Mouse (Mus musculus) hindbrain, embryonic 10.5 days (tissue): Measurements from ENCODE around the gene Spo11. TPM values are rescaled to one million over a fixed set of nuclear protein-coding genes. Genes with fewer than 3 reads are reported as not detected.

Experiments
- DNase-seq: peaks from one replicate; pipeline ENCODE4 v3.0.0-alpha.2; 2017; ENCODE audit warnings: low spot score
- H3K27ac ChIP-seq: fragments of 300-500 bp; sonication (generic); 2 replicates; pipeline ENCODE4 v1.5.1; 2016; ENCODE audit warnings: mild to moderate bottlenecking, moderate library complexity
- H3K27me3 ChIP-seq: fragments of 300-500 bp; sonication (generic); 2 replicates; pipeline ENCODE4 v1.6.1; 2016; ENCODE audit warnings: mild to moderate bottlenecking; ENCODE audit not compliant: poor library complexity, insufficient read depth, severe bottlenecking
- H3K36me3 ChIP-seq: fragments of 300-500 bp; sonication (generic); 2 replicates; pipeline ENCODE4 v1.6.1; 2016; ENCODE audit warnings: mild to moderate bottlenecking, moderate library complexity
- H3K4me1 ChIP-seq: fragments of 300-500 bp; sonication (generic); replicated peaks from 2 replicates; pipeline ENCODE4 v1.6.1; 2016; ENCODE audit warnings: mild to moderate bottlenecking
- H3K4me3 ChIP-seq: fragments of 300-500 bp; sonication (generic); 2 replicates; pipeline ENCODE4 v1.5.1; 2016; ENCODE audit warnings: mild to moderate bottlenecking, moderate library complexity
- H3K9me3 ChIP-seq: fragments of 300-500 bp; sonication (generic); 2 replicates; pipeline ENCODE4 v1.6.1; 2016; ENCODE audit warnings: mild to moderate bottlenecking, moderate library complexity
- whole genome bisulfite sequencing: fragments of 180-500 bp; shearing (Covaris S2); methylation state at CpG from one replicate; pipeline ENCODE4 v1.1.7; 2016; 5-methylcytosine and 5-hydroxymethylcytosine counted together
- polyA plus RNA-seq: library from polyadenylated mRNA; unstranded; fragments of >200 nt; fragmentation: Nextera tagmentation; extraction: Ambion mirVana; gene quantifications from 2 replicates; pipeline ENCODE4 v1.2.1, GENCODE M21; 2016

The Spo11 gene
- polyA plus RNA-seq, 1 experiment from 2014 or later = 0.47 TPM

DNA sequence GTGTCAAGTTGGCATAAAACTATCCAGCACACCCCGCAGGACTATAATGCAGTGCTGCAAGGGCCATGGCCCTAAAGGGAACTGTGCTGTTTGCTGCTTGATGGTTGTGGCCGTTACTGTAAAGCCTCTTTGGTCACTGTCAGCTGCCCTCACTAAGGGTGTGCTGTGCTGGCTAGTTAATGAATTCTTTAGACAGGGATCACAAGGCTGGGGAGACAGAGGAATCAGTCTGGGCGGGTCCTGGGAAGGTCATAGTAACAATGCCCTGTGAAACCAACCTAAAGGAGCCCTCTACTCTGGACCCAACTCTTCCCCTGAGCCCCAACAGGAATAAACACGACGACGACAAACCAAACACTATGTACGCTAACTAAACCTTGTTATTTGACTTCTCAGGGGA lies 21.0 kb downstream of the Spo11 start:
- no peak overlapping the region for H3K4me3 ChIP-seq
- no peak overlapping the region for H3K27ac ChIP-seq
- H3K9me3 ChIP-seq = no peaks in the 10 kb centered on the region
- peaks cover 5% of the 10 kb centered on the region; the same call in 1 of the 2 replicates for H3K27me3 ChIP-seq
- DNase-seq = no peak
- WGBS = 70% methylated on average over 7 of the region's 7 CpGs
- H3K4me1 ChIP-seq = peaks cover 23% of the 10 kb centered on the region
- peaks cover 23% of the 10 kb centered on the region for H3K36me3 ChIP-seq

DNA sequence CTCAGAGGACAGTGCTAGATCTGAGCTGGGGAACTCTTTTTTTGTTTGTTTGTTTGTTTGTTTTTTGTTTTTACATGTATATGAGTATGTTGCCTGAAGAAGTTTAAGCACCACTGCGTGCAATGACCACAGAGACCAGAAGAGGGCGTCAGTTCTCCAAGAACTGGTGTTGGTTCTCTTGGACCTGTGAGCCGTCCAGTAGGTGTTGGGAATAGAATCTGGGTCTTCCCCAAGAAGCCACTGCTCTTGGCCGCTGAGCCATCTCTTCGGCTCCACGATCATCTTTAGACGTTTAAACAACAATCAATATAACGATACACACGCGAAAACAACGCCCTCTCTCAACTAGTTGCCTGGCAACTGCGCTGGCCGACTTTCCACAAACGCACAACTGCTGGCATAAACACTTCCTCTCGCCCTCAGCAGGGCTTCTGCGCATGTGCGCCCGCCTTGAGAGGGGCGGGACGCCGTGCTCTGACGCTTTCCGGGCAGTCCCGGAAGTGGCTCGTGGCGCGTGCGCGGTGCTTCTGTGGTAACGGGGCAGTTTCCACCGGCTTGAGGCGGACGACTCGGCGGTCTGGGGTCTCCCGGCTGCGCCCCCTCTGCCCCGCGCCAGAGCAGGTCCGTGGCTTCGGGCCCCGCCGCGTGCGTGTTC lies 22.3 kb downstream of the Spo11 start, which contains the start of gene Rae1:
Rae1 (plus strand) TSS at position 488 of the 655 bp plus-strand sequence.
- H3K27me3 ChIP-seq = peaks cover 5% of the 10 kb centered on the region; the same call in 1 of the 2 replicates
- peak; percentile 99 for DNase-seq
- H3K4me3 ChIP-seq = peak within 1 kb of the TSS; percentile 94
- peak within 1 kb of the TSS; percentile 96 for H3K27ac ChIP-seq
- WGBS = under 1% methylated on average over 45 of the region's 45 CpGs
- peaks cover 36% of the 10 kb centered on the region for H3K36me3 ChIP-seq
- H3K9me3 ChIP-seq = no peaks in the 10 kb centered on the region
- peaks cover 23% of the 10 kb centered on the region for H3K4me1 ChIP-seq

DNA sequence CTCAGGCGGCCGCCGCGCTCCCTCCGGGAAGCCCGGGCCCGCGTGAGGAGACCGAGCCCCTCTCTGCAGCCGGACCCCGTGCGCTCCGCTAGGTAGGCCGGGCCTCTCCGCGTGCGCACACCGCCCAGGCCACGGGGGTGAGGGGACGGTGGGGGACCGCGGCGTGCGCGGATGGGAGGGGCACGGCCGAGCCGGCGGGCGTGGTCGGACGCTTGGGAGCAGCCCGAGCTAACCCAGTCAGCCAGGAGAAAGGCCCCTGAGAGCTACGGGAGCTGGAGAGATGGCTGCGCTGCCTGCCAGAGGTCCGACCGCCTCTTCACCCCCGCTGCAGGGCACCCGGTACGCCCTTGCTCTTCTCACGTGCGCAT lies 22.8 kb downstream of the Spo11 start:
- Histone ChIP-seq H3K9me3 (no peaks in the 10 kb centered on the region), H3K36me3 (peaks cover 41% of the 10 kb centered on the region), H3K4me1 (peaks cover 23% of the 10 kb centered on the region), H3K27ac (peak overlapping the region; percentile 96), H3K4me3 (peak overlapping the region; percentile 94), H3K27me3 (peaks cover 5% of the 10 kb centered on the region; the same call in 1 of the 2 replicates)
- WGBS = under 1% methylated on average over 42 of the region's 42 CpGs
- no peak for DNase-seq

DNA sequence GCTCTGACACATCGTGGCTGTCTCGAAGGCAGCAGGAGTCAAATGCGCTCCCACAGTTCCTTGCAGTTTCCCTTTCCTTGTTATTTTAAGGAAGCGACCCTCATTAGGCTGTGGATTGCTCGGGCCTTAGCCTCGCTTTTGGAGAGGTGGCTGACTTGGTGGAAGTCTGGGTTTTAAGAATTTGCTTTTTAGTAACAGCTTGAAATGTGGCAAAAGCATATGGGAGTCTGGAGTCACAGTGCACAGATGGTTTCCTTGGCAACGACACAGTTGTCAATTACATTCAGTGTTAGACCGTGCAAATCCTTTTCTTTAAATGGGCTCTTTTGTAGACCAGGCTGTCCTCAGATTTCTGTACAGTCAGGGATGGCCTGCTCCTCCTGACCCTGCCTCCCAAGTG lies 23.4 kb downstream of the Spo11 start:
- H3K27ac ChIP-seq = peak overlapping the region; percentile 96
- WGBS = 24% methylated on average over 8 of the region's 8 CpGs

DNA sequence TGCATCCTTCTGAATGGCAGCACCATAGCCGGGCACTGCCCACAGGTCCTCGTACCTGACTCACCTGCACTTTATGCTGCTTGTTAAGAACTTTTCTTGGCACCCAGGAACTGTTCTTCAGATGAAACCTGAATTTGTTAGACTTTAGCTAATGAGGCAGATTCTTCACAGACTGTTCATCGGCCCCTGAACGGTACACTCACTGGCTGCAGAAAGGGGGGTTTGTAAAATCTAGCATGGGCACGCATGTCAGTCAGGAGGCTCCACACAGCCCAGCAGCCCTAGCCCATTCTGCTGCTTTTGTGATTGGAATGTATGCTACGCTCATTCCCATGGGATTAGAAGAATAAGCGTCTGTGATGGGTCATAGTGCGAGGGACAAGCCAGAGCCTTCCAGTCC lies 26.2 kb downstream of the Spo11 start:
- peaks cover 76% of the 10 kb centered on the region for H3K36me3 ChIP-seq
- H3K9me3 ChIP-seq = no peaks in the 10 kb centered on the region
- peaks cover 20% of the 10 kb centered on the region for H3K4me1 ChIP-seq
- H3K27me3 ChIP-seq = no peaks in the 10 kb centered on the region
- H3K4me3 ChIP-seq = no peak overlapping the region
- DNase-seq = no peak
- no peak overlapping the region for H3K27ac ChIP-seq
- WGBS = 94% methylated on average over 8 of the region's 8 CpGs

More for the DNA sequence above, 23.4 kb downstream of the Spo11 start:
- Histone ChIP-seq H3K36me3 (peaks cover 48% of the 10 kb centered on the region), H3K9me3 (no peaks in the 10 kb centered on the region), H3K4me1 (peaks cover 23% of the 10 kb centered on the region), H3K27me3 (peaks cover 5% of the 10 kb centered on the region; the same call in 1 of the 2 replicates), H3K4me3 (peak overlapping the region; percentile 94)
- DNase-seq = no peak

DNA sequence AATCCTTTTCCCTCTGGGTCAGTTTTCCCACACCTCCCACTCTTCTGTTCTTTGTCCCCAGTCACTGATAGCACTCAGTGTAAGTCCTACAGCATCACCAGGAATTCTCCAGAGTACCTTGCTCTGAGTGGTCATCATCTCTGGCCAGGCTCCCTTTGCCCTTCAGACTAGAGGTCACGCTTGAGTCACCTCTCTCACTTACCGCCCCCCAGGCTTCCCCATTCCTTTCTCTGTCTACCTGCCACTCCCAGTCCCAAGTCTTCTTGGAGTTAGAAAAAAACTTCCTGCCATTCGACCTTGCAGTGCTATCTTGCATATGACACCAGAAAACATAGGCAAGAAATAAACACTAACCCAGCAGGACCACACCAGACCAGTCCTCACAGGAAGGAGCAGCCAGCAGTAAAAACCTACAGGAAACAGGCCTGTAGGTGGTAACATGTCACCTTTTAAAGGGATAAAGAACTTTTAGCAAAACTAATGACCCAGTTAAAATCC lies 32.8 kb downstream of the Spo11 start:
- H3K4me1 ChIP-seq = no peaks in the 10 kb centered on the region
- H3K4me3 ChIP-seq = no peak overlapping the region
- H3K36me3 ChIP-seq = peaks cover 100% of the 10 kb centered on the region
- H3K27me3 ChIP-seq = no peaks in the 10 kb centered on the region
- no peak overlapping the region for H3K27ac ChIP-seq
- 77% methylated on average over 3 of the region's 3 CpGs for WGBS
- no peaks in the 10 kb centered on the region for H3K9me3 ChIP-seq
- no peak for DNase-seq

DNA sequence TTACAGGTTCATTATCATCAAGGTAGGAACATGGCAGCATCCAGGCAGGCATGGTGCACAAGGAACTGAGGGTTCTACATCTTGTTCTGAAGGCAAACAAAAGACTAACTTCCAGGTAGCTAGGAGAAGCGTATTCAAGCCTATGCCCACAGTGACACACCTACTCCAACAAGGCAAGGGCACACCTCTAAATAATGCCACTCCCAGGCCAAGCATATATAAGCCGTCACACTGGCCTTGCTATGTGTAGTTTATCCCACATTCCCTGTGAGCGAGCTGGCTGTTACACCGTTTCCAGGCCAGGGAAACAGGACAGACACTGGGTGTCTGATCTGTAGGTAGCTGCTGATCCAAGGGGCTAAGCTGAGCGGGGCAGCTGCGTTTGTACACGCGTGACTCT lies 33.9 kb downstream of the Spo11 start:
- H3K36me3 ChIP-seq = peaks cover 99% of the 10 kb centered on the region

DNA sequence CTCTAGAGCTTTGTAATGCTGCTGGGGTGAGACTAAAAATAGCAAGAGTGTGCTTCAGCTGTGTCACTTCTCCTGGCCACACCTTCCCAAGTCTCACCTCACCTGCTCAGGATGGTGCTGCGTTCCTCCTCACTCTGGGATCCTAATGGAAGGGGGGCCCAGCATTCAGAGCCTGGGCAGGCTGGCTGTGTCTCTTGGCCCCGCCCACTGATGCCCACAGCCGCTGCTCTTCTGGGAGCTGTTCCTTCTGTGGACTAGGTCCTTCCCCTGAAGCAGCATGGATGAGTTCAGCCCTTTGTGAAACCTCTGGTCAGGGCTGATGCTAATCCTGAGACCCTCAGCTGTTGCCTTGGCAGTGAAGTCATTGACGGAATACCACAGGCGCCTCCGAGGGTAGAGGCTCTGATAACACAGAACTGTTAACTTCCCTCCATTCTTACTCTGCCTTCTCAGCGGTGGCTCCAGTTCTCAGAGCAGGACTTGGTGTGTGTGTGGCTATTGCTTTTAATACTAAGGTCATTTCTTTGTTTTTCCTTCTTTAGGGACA lies 37.3 kb downstream of the Spo11 start:
- Histone ChIP-seq H3K36me3 (peaks cover 68% of the 10 kb centered on the region), H3K4me3 (no peak overlapping the region), H3K4me1 (peaks cover 15% of the 10 kb centered on the region), H3K27ac (no peak overlapping the region), H3K27me3 (peaks cover 26% of the 10 kb centered on the region), H3K9me3 (no peaks in the 10 kb centered on the region)
- 83% methylated on average over 7 of the region's 7 CpGs for WGBS
- no peak for DNase-seq

More for the DNA sequence above, 33.9 kb downstream of the Spo11 start:
- H3K9me3 ChIP-seq = no peaks in the 10 kb centered on the region
- DNase-seq = no peak
- H3K27me3 ChIP-seq = no peaks in the 10 kb centered on the region
- no peak overlapping the region for H3K4me3 ChIP-seq
- WGBS = 94% methylated on average over 8 of the region's 8 CpGs
- no peak overlapping the region for H3K27ac ChIP-seq
- no peaks in the 10 kb centered on the region for H3K4me1 ChIP-seq

DNA sequence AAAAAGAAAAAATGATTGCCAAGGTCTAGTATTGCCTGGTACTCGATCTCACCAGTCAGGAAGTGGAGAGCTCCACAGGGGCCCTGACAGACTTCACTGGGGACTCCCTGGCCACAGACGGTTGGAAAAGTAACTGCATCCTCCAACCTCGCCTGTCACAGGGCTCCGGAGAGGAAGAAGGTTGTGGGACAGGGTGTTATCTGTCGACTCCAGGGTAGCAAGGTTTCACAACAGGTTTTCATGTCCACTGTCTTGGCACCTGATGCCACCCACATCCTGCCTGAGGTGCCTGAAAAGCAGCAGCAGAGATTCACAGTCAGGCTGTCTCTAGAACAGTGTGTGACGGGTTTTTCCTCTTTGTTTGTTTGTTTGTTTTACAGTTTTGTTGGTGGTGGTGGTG lies 40.4 kb downstream of the Spo11 start:
- Histone ChIP-seq H3K4me1 (peaks cover 36% of the 10 kb centered on the region), H3K4me3 (no peak overlapping the region), H3K36me3 (peaks cover 37% of the 10 kb centered on the region), H3K27me3 (peaks cover 39% of the 10 kb centered on the region), H3K27ac (no peak overlapping the region), H3K9me3 (no peaks in the 10 kb centered on the region)
- no peak for DNase-seq
- WGBS = 46% methylated on average over 6 of the region's 6 CpGs

DNA sequence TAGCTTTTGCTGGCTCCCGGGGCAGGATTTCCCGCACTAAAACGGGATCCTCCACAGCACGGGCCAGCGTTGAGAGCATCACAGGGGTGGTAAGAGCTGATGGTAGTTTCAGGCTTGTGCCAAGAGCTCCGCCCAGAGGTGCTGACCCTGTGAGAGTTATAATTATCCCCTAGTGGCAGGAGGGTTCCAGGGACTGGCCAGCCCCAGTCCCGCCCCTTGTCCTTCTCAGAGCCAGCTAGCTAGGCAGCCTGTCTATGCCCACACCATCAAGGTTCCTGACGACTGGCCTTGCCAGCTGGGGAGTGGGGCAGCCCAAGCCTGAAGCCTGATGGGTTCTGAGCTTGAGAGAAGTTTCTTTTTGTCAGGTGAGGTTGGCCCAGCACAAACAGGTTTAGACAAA lies 41.1 kb downstream of the Spo11 start:
- H3K27ac ChIP-seq = no peak overlapping the region
- no peak overlapping the region for H3K4me3 ChIP-seq
- WGBS = 21% methylated on average over 8 of the region's 8 CpGs
- peaks cover 43% of the 10 kb centered on the region for H3K4me1 ChIP-seq
- H3K27me3 ChIP-seq = peaks cover 39% of the 10 kb centered on the region
- H3K36me3 ChIP-seq = peaks cover 33% of the 10 kb centered on the region
- no peaks in the 10 kb centered on the region for H3K9me3 ChIP-seq
- no peak for DNase-seq

DNA sequence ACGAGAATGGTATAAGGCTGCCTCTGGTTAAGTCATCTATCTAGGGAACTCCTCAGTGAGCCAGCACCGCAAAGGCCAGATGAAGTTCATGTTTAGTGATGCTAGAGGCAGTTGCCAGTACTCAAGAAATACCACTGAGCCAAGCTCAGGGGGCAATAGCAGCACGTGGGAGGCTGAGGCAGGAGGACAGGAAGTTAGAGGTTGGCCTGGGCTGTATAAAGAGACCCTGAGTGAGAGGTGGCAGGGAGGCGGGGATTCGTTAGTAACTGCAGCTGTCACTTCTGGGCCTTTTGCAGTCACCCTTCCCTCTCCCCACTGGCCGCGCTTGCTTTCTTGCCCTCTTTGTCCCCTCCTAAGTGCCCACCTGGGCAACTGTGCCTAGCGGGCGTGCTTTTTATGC lies 41.8 kb downstream of the Spo11 start:
- H3K27ac ChIP-seq = peak overlapping the region; percentile 71
- no peak for DNase-seq
- peaks cover 50% of the 10 kb centered on the region for H3K4me1 ChIP-seq
- 12% methylated on average over 9 of the region's 9 CpGs for WGBS
- H3K36me3 ChIP-seq = peaks cover 33% of the 10 kb centered on the region
- peaks cover 39% of the 10 kb centered on the region for H3K27me3 ChIP-seq
- H3K4me3 ChIP-seq = peak overlapping the region; percentile 56
- no peaks in the 10 kb centered on the region for H3K9me3 ChIP-seq

DNA sequence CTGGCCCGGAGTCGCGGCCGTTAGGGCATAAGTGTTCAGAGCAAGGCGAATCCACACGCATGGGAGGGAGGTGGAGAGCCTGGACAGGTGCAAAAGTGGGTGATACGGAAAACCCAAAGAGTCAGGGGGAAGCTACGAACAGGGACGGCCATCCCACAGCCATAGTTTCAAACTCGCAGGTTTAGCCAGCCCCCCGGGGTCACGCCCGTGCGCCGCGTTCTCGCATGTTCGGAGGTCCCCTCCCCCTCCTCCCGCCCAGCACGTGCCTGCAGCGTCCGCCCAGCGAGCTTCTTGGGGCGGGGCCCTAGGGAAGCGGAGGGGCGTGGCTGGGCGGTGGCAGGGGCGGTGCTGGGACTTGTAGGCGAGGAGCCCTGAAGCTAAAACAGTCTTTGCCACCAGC lies 42.3 kb downstream of the Spo11 start:
- Histone ChIP-seq H3K27me3 (peaks cover 39% of the 10 kb centered on the region), H3K4me1 (peaks cover 54% of the 10 kb centered on the region), H3K9me3 (no peaks in the 10 kb centered on the region), H3K4me3 (peak overlapping the region; percentile 56), H3K27ac (peak overlapping the region; percentile 71), H3K36me3 (peaks cover 33% of the 10 kb centered on the region)
- DNase-seq = peak; percentile 88
- WGBS = under 1% methylated on average over 29 of the region's 29 CpGs

DNA sequence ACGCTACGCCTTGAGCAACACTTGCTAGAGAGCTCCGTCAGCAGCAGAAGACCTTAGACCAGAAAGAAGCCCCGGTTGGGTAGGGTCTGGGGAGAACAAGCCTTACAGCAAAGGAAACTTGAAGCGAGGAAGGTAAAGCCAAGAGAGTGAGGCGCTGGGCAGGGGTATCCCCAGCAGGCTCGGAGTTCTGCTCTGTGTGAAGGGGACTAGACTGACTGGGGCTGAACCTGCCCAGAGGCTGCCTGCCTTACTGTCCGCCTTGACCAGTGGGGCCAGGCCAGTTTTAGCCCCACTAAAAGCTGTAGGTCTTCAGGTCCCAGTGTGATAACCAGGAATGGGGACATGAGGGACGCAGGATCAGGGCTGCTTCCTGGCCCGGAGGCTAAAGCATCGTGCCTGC lies 42.9 kb downstream of the Spo11 start, which contains the start of gene Rbm38:
Rbm38 (plus strand) TSS at position 69 of the 400 bp plus-strand sequence.
- Histone ChIP-seq H3K27me3 (peaks cover 39% of the 10 kb centered on the region), H3K9me3 (no peaks in the 10 kb centered on the region), H3K4me3 (peak within 1 kb of the TSS; percentile 56), H3K4me1 (peaks cover 61% of the 10 kb centered on the region), H3K36me3 (peaks cover 33% of the 10 kb centered on the region), H3K27ac (peak within 1 kb of the TSS; percentile 71)
- no peak for DNase-seq
- 21% methylated on average over 11 of the region's 11 CpGs for WGBS
